Mouse (Mus musculus): ENCODE measurements around the gene Rnaset2a. TPM values are rescaled to one million over a fixed set of nuclear protein-coding genes. Genes with fewer than 3 reads are reported as not detected.
A peak's percentile ranks its signal among the peaks of the same experiment; 100 is the strongest.
"Not testable (repeated sequence)": the region's sequence is repeated elsewhere in the genome, so short reads cannot be mapped to it uniquely, and the experiment has no call there.

The Rnaset2a gene
- polyA plus RNA-seq, 1 experiment from 2014 or later: 27.0 TPM

GRCm38 (mm10) chr17:8160969-8161368 lies 13.1 kb upstream of the Rnaset2a start:
- 37% methylated on average over 2 of the region's 3 CpGs for WGBS (ENCODE audit: insufficient replicate concordance)

GRCm38 (mm10) chr17:8158627-8159026 lies 10.7 kb upstream of the Rnaset2a start:
- not testable (repeated sequence) for DNase-seq; H3K27me3 ChIP-seq (ENCODE audit: insufficient read depth, low read length); H3K4me1 ChIP-seq (ENCODE audit: insufficient read depth); H3K9ac ChIP-seq (replicated peaks); H3K9me3 ChIP-seq (ENCODE audit: low read length); H3K27ac ChIP-seq (ENCODE audit: low read depth); H3K36me3 ChIP-seq (replicated peaks; ENCODE audit: insufficient read depth, low read length); H3K4me2 ChIP-seq (ENCODE audit: low read depth, low read length); H3K4me3 ChIP-seq (ENCODE audit: low read depth, low read length)
- no CpG with 5 or more reads among the region's 1 CpGs for WGBS (ENCODE audit: insufficient replicate concordance)
- ATAC-seq: peak; percentile 64

More at GRCm38 (mm10) chr17:8160969-8161368, 13.1 kb upstream of the Rnaset2a start:
- not testable (repeated sequence) for H3K27me3 ChIP-seq (ENCODE audit: insufficient read depth, low read length); ATAC-seq; H3K9ac ChIP-seq (replicated peaks); H3K4me3 ChIP-seq (ENCODE audit: low read depth, low read length); H3K4me2 ChIP-seq (ENCODE audit: low read depth, low read length); H3K4me1 ChIP-seq (ENCODE audit: insufficient read depth); DNase-seq; H3K36me3 ChIP-seq (replicated peaks; ENCODE audit: insufficient read depth, low read length); H3K9me3 ChIP-seq (ENCODE audit: low read length); H3K27ac ChIP-seq (ENCODE audit: low read depth)
- peak; percentile 53 for TF ChIP-seq CTCF (IDR thresholded peaks at IDR 0.05; ENCODE audit: low read depth)

- H3K4me1 ChIP-seq (ENCODE audit: insufficient read depth); H3K9me3 ChIP-seq (ENCODE audit: low read length); H3K4me3 ChIP-seq (ENCODE audit: low read depth, low read length); H3K36me3 ChIP-seq (replicated peaks; ENCODE audit: insufficient read depth, low read length); H3K4me2 ChIP-seq (ENCODE audit: low read depth, low read length); H3K9ac ChIP-seq (replicated peaks); DNase-seq; H3K27me3 ChIP-seq (ENCODE audit: insufficient read depth, low read length); ATAC-seq; H3K27ac ChIP-seq (ENCODE audit: low read depth): not testable (repeated sequence)
- WGBS (ENCODE audit: insufficient replicate concordance): no CpG with 5 or more reads among the region's 8 CpGs
Observed at GRCm38 (mm10) chr17:8155982-8156381, 8.1 kb upstream of the Rnaset2a start.

GRCm38 (mm10) chr17:8155010-8155409 lies 7.1 kb upstream of the Rnaset2a start:
- not testable (repeated sequence) for H3K9ac ChIP-seq (replicated peaks); H3K9me3 ChIP-seq (ENCODE audit: low read length); DNase-seq; H3K4me1 ChIP-seq (ENCODE audit: insufficient read depth); ATAC-seq; H3K27ac ChIP-seq (ENCODE audit: low read depth); H3K4me2 ChIP-seq (ENCODE audit: low read depth, low read length); H3K27me3 ChIP-seq (ENCODE audit: insufficient read depth, low read length); H3K36me3 ChIP-seq (replicated peaks; ENCODE audit: insufficient read depth, low read length); H3K4me3 ChIP-seq (ENCODE audit: low read depth, low read length)
- 75% methylated on average over 6 of the region's 7 CpGs for WGBS (ENCODE audit: insufficient replicate concordance)

- not testable (repeated sequence) for H3K27ac ChIP-seq (ENCODE audit: low read depth); H3K4me1 ChIP-seq (ENCODE audit: insufficient read depth); DNase-seq; H3K27me3 ChIP-seq (ENCODE audit: insufficient read depth, low read length); H3K36me3 ChIP-seq (replicated peaks; ENCODE audit: insufficient read depth, low read length); H3K9me3 ChIP-seq (ENCODE audit: low read length)
- Histone ChIP-seq H3K4me3 (ENCODE audit: low read depth, low read length) (peak overlapping the region; percentile 65), H3K4me2 (ENCODE audit: low read depth, low read length) (peak overlapping the region; percentile 69), H3K9ac (replicated peaks) (peak overlapping the region; percentile 78)
- WGBS (ENCODE audit: insufficient replicate concordance): 15% methylated on average over 5 of the region's 5 CpGs
- ATAC-seq: peak; percentile 18
Observed at GRCm38 (mm10) chr17:8146931-8147330, 966 bp downstream of the Rnaset2a start.

GRCm38 (mm10) chr17:8143802-8144673 lies 3.9 kb downstream of the Rnaset2a start:
- H3K4me3 ChIP-seq (ENCODE audit: low read depth, low read length); H3K9ac ChIP-seq (replicated peaks); H3K27me3 ChIP-seq (ENCODE audit: insufficient read depth, low read length); H3K4me2 ChIP-seq (ENCODE audit: low read depth, low read length); H3K9me3 ChIP-seq (ENCODE audit: low read length); H3K36me3 ChIP-seq (replicated peaks; ENCODE audit: insufficient read depth, low read length); ATAC-seq; H3K27ac ChIP-seq (ENCODE audit: low read depth); H3K4me1 ChIP-seq (ENCODE audit: insufficient read depth): not testable (repeated sequence)
- peak; percentile 11 for DNase-seq
- WGBS (ENCODE audit: insufficient replicate concordance): 52% methylated on average over 13 of the region's 14 CpGs

- DNase-seq; H3K27me3 ChIP-seq (ENCODE audit: insufficient read depth, low read length); H3K9me3 ChIP-seq (ENCODE audit: low read length); ATAC-seq; H3K36me3 ChIP-seq (replicated peaks; ENCODE audit: insufficient read depth, low read length); H3K9ac ChIP-seq (replicated peaks); H3K27ac ChIP-seq (ENCODE audit: low read depth); H3K4me2 ChIP-seq (ENCODE audit: low read depth, low read length); H3K4me3 ChIP-seq (ENCODE audit: low read depth, low read length); H3K4me1 ChIP-seq (ENCODE audit: insufficient read depth): not testable (repeated sequence)
- 55% methylated on average over 3 of the region's 3 CpGs for WGBS (ENCODE audit: insufficient replicate concordance)
Observed at GRCm38 (mm10) chr17:8140210-8140609, 7.7 kb downstream of the Rnaset2a start.

GRCm38 (mm10) chr17:8138116-8138515 lies 9.8 kb downstream of the Rnaset2a start:
- 87% methylated on average over 5 of the region's 5 CpGs for WGBS (ENCODE audit: insufficient replicate concordance)
- H3K27ac ChIP-seq (ENCODE audit: low read depth); H3K4me1 ChIP-seq (ENCODE audit: insufficient read depth); DNase-seq; H3K9me3 ChIP-seq (ENCODE audit: low read length); H3K36me3 ChIP-seq (replicated peaks; ENCODE audit: insufficient read depth, low read length); H3K9ac ChIP-seq (replicated peaks); H3K4me2 ChIP-seq (ENCODE audit: low read depth, low read length); ATAC-seq; H3K4me3 ChIP-seq (ENCODE audit: low read depth, low read length); H3K27me3 ChIP-seq (ENCODE audit: insufficient read depth, low read length): not testable (repeated sequence)

GRCm38 (mm10) chr17:8130849-8131248 lies 17.0 kb downstream of the Rnaset2a start:
- not testable (repeated sequence) for DNase-seq

GRCm38 (mm10) chr17:8129578-8129977 lies 18.3 kb downstream of the Rnaset2a start:
- H3K36me3 ChIP-seq (replicated peaks; ENCODE audit: insufficient read depth, low read length); H3K27ac ChIP-seq (ENCODE audit: low read depth); H3K4me3 ChIP-seq (ENCODE audit: low read depth, low read length); H3K27me3 ChIP-seq (ENCODE audit: insufficient read depth, low read length); H3K4me1 ChIP-seq (ENCODE audit: insufficient read depth); H3K9ac ChIP-seq (replicated peaks); H3K4me2 ChIP-seq (ENCODE audit: low read depth, low read length); ATAC-seq; H3K9me3 ChIP-seq (ENCODE audit: low read length); DNase-seq: not testable (repeated sequence)
- 80% methylated on average over 9 of the region's 9 CpGs for WGBS (ENCODE audit: insufficient replicate concordance)

More at GRCm38 (mm10) chr17:8130849-8131248, 17.0 kb downstream of the Rnaset2a start:
- not testable (repeated sequence) for H3K9me3 ChIP-seq (ENCODE audit: low read length); H3K4me1 ChIP-seq (ENCODE audit: insufficient read depth); H3K4me2 ChIP-seq (ENCODE audit: low read depth, low read length); H3K36me3 ChIP-seq (replicated peaks; ENCODE audit: insufficient read depth, low read length); H3K9ac ChIP-seq (replicated peaks); H3K4me3 ChIP-seq (ENCODE audit: low read depth, low read length); H3K27ac ChIP-seq (ENCODE audit: low read depth); H3K27me3 ChIP-seq (ENCODE audit: insufficient read depth, low read length)
- WGBS (ENCODE audit: insufficient replicate concordance): no CpG with 5 or more reads among the region's 6 CpGs
- peak; percentile 23; the same call in 1 of the 2 replicates for ATAC-seq
